ENCODE assay signal across 9 mouse cellular contexts in the genomic region with DNA sequence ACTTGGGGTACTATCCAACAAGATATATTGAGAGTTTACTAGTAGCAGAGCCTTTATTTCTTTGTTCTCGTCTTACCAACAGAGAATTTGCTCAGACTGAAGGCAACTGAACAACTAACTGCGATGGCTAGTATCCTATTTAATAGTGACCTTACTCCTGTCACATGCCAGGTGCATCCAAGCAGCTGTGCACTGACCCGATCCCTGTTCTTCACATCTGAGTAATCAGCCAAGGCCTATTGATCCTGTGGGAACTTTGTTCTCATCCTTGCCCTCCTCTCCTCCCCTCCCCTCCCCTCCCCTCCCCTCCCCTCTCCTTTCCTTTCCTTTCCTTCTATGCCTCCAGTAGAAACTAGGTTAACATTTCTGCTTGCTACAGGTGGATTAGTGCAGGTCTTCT. TPM values are rescaled to one million over a fixed set of nuclear protein-coding genes. Genes with fewer than 3 reads are reported as not detected.
A peak's percentile ranks its signal among the peaks of the same experiment; 100 is the strongest.
DNase-seq lines count a peak whose midpoint lies in the region; ATAC-seq and TF ChIP-seq lines count a peak whose summit lies in the region.
"Had no signal": no experiment of that assay in that cellular context is flagged by ENCODE, and none has a peak within 500 bp of the region (broad histone marks: within the 10 kb centered on the region; RNA-seq: fewer than 3 reads in every experiment).

No protein-coding gene starts in this region.

- TF ChIP-seq EP300 in lung, postnatal 0 days (IDR thresholded peaks at IDR 0.05): no peak

- peaks cover 47% of the 10 kb centered on the region for H3K36me3 ChIP-seq in erythroblast, embryonic 14.5 days (ENCODE audit: control insufficient read depth)
- H3K36me3 ChIP-seq in lung, embryonic 15.5 days: peaks cover 14% of the 10 kb centered on the region
- no peaks in the 10 kb centered on the region for H3K36me3 ChIP-seq in lung, postnatal 0 days (ENCODE audit: insufficient read depth, low read length)
- H3K36me3 ChIP-seq in limb, embryonic 13.5 days: peaks cover 19% of the 10 kb centered on the region
- peaks cover 18% of the 10 kb centered on the region for H3K36me3 ChIP-seq in neural tube, embryonic 13.5 days

- no peak for TF ChIP-seq CTCF in lung, postnatal 0 days (IDR thresholded peaks at IDR 0.05)

- DNase-seq in lung, postnatal 0 days (ENCODE audit: low spot score): no peak
- DNase-seq in frontal cortex, postnatal 36 days (ENCODE audit: low spot score in 2 of 2): no peak
- no peak for DNase-seq in gastrocnemius, postnatal 4 days (ENCODE audit: low spot score in 2 of 2)
- DNase-seq: spleen, adult 18-20 months had no signal

- H3K27ac ChIP-seq in lung, embryonic 15.5 days: no peak overlapping the region
- H3K27ac ChIP-seq in lung, postnatal 0 days (ENCODE audit: low read length): no peak overlapping the region
- H3K27ac ChIP-seq in limb, embryonic 13.5 days: no peak overlapping the region
- no peak overlapping the region for H3K27ac ChIP-seq in neural tube, embryonic 13.5 days (replicated peaks)

- H3K27me3 ChIP-seq in erythroblast, embryonic 14.5 days (ENCODE audit: control insufficient read depth): no peaks in the 10 kb centered on the region
- no peaks in the 10 kb centered on the region for H3K27me3 ChIP-seq in lung, embryonic 15.5 days
- no peaks in the 10 kb centered on the region for H3K27me3 ChIP-seq in lung, postnatal 0 days (replicated peaks; ENCODE audit: insufficient read depth, low read length)
- H3K27me3 ChIP-seq in limb, embryonic 13.5 days: no peaks in the 10 kb centered on the region
- no peaks in the 10 kb centered on the region for H3K27me3 ChIP-seq in neural tube, embryonic 13.5 days

- no peak for ATAC-seq in erythroblast, adult 5-6 weeks (replicated peaks; ENCODE audit: low FRiP score, poor library complexity, severe bottlenecking)
- no peak for ATAC-seq in lung, embryonic 15.5 days (ENCODE audit: borderline replicate concordance, extremely low read depth, low FRiP score, low TSS enrichment)
- ATAC-seq in lung, postnatal 0 days: no peak
- ATAC-seq in limb, embryonic 13.5 days (ENCODE audit: low FRiP score, low read depth): no peak
- ATAC-seq in neural tube, embryonic 13.5 days (ENCODE audit: low read depth): no peak

- H3K4me1 ChIP-seq in erythroblast, embryonic 14.5 days (ENCODE audit: control insufficient read depth): peaks cover 59% of the 10 kb centered on the region
- peaks cover 4% of the 10 kb centered on the region; the same call in 1 of the 2 replicates for H3K4me1 ChIP-seq in lung, embryonic 15.5 days
- H3K4me1 ChIP-seq in lung, postnatal 0 days (ENCODE audit: insufficient read depth, low read depth, low read length): no peaks in the 10 kb centered on the region
- H3K4me1 ChIP-seq in limb, embryonic 13.5 days: peaks cover 4% of the 10 kb centered on the region; the same call in 1 of the 2 replicates
- peaks cover 5% of the 10 kb centered on the region for H3K4me1 ChIP-seq in neural tube, embryonic 13.5 days (replicated peaks)

- H3K4me3 ChIP-seq in erythroblast, embryonic 14.5 days (replicated peaks): peak overlapping the region; percentile 79
- H3K4me3 ChIP-seq in lung, embryonic 15.5 days: 0 out of 2 replicates have a peak overlapping the region, but pooled peaks have one; percentile 13
- H3K4me3 ChIP-seq in lung, postnatal 0 days (ENCODE audit: low read depth, low read length): no peak overlapping the region
- H3K4me3 ChIP-seq in limb, embryonic 13.5 days: 0 out of 2 replicates have a peak overlapping the region, but pooled peaks have one; percentile 12
- peak overlapping the region; percentile 18; the same call in 1 of the 2 replicates for H3K4me3 ChIP-seq in neural tube, embryonic 13.5 days

- 89% methylated on average over 3 of the region's 3 CpGs for WGBS in lung, embryonic 15.5 days
- WGBS in lung, postnatal 0 days: 91% methylated on average over 3 of the region's 3 CpGs
- 89% methylated on average over 3 of the region's 3 CpGs for WGBS in limb, embryonic 13.5 days
- WGBS in neural tube, embryonic 13.5 days: 86% methylated on average over 3 of the region's 3 CpGs

- no peaks in the 10 kb centered on the region for H3K9me3 ChIP-seq in erythroblast, embryonic 14.5 days (ENCODE audit: control insufficient read depth, low read length)
- H3K9me3 ChIP-seq in lung, embryonic 15.5 days: no peaks in the 10 kb centered on the region
- H3K9me3 ChIP-seq in lung, postnatal 0 days (ENCODE audit: low read length): no peaks in the 10 kb centered on the region
- no peaks in the 10 kb centered on the region for H3K9me3 ChIP-seq in limb, embryonic 13.5 days
- H3K9me3 ChIP-seq in neural tube, embryonic 13.5 days: no peaks in the 10 kb centered on the region

- peak overlapping the region; percentile 51; the same call in 1 of the 2 replicates for H3K4me2 ChIP-seq in lung, embryonic 15.5 days
- H3K4me2 ChIP-seq in lung, postnatal 0 days (replicated peaks; ENCODE audit: low read depth, low read length): no peak overlapping the region
- peak overlapping the region; percentile 47 for H3K4me2 ChIP-seq in limb, embryonic 13.5 days (replicated peaks)
- peak overlapping the region; percentile 59 for H3K4me2 ChIP-seq in neural tube, embryonic 13.5 days

- H3K9ac ChIP-seq in lung, embryonic 15.5 days: no peak overlapping the region
- no peak overlapping the region for H3K9ac ChIP-seq in lung, postnatal 0 days (replicated peaks; ENCODE audit: low read depth)
- no peak overlapping the region for H3K9ac ChIP-seq in limb, embryonic 13.5 days
- H3K9ac ChIP-seq in neural tube, embryonic 13.5 days: no peak overlapping the region

RNA-seq across cellular contexts. Expression of gene Alkbh8, which starts 1.7 kb away (rescaled TPM):
- 0.08 and 0.13 TPM in 2 replicates for polyA plus RNA-seq in erythroblast, embryonic 14.5 days (2012)
- 5.4 and 7.7 TPM in 2 replicates for total RNA-seq in erythroblast, adult 5-6 weeks (2015; ENCODE audit: low replicate concordance)
- 6.8 and 15.5 TPM in 2 replicates for total RNA-seq in erythroblast, adult 5-6 weeks (2017; ENCODE audit: low replicate concordance)
- 21.9 and 25.6 TPM in 2 replicates for polyA plus RNA-seq in lung, embryonic 15.5 days (2015; fragmentation: Nextera tagmentation; extraction: Ambion mirVana)
- 8.4 and 9.8 TPM in 2 replicates for polyA plus RNA-seq in lung, postnatal 0 days (2015; fragmentation: Nextera tagmentation; extraction: Ambion mirVana)
- 36.9 and 37.9 TPM in 2 replicates for polyA plus RNA-seq in limb, embryonic 13.5 days (2015; fragmentation: Nextera tagmentation; extraction: Ambion mirVana)
- polyA plus RNA-seq in neural tube, embryonic 13.5 days (2015; fragmentation: Nextera tagmentation; extraction: Ambion mirVana): 53.2 and 56.8 TPM in 2 replicates
- 10 to 100 TPM; 18.1 to 23.4 TPM for total RNA-seq in gastrocnemius, postnatal 4 days (2021)
